Mouse (Mus musculus): Measurements from ENCODE around the gene Btf3.

GRCm38 (mm10) chr13:98354090-98354801 lies 37.4 kb upstream of the Btf3 start, which contains the start of gene Foxd1:
- TF ChIP-seq POLR2A (IDR thresholded peaks at IDR 0.05; ENCODE audit: control insufficient read depth in 1 of 2, insufficient read depth in 1 of 2, low read depth in 1 of 2, low read length in 2 of 2, poor library complexity in 1 of 2) (no peak), CHD2 (IDR thresholded peaks at IDR 0.05; ENCODE audit: low read length) (no peak)

All from MEL (cell line).